Comparison of ENCODE assay signal across 8 mouse cellular contexts in genomic region chr3:146812041-146812878, GRCm38 (mm10). TPM values are rescaled to one million over a fixed set of nuclear protein-coding genes. Genes with fewer than 3 reads are reported as not detected.
DNase-seq lines count a peak whose midpoint lies in the region; ATAC-seq and TF ChIP-seq lines count a peak whose summit lies in the region.

No protein-coding gene starts in this region.

- DNase-seq in spleen, adult 2 months (ENCODE audit: low read depth in 1 of 2, low spot score in 2 of 2): no peak
- DNase-seq in spleen, postnatal 4 days (ENCODE audit: low spot score in 2 of 2): no peak
- DNase-seq in adrenal gland, postnatal 36 days: peak; percentile 72 to 79
- DNase-seq in forebrain, embryonic 14.5 days (ENCODE audit: low spot score): no peak
- DNase-seq in thymus, adult 18-20 months: no peak

- 2% methylated on average over 59 of the region's 60 CpGs for WGBS in spleen, adult 2 months
- under 1% methylated on average over 44 of the region's 60 CpGs for WGBS in forebrain, embryonic 14.5 days
- under 1% methylated on average over 60 of the region's 60 CpGs for WGBS in kidney, embryonic 15.5 days
- under 1% methylated on average over 55 of the region's 60 CpGs for WGBS in stomach, embryonic 15.5 days

- no peak for TF ChIP-seq POLR2A in spleen, adult 2 months (IDR thresholded peaks at IDR 0.05; ENCODE audit: low read depth, low read length)

- H3K9me3 ChIP-seq in forebrain, embryonic 14.5 days (replicated peaks; ENCODE audit: control insufficient read depth, low read length): no peaks in the 10 kb centered on the region
- no peaks in the 10 kb centered on the region for H3K9me3 ChIP-seq in kidney, embryonic 15.5 days (replicated peaks)
- no peaks in the 10 kb centered on the region for H3K9me3 ChIP-seq in stomach, embryonic 15.5 days

- H3K36me3 ChIP-seq in spleen, adult 2 months (ENCODE audit: control insufficient read depth, insufficient read depth, low read length): no peaks in the 10 kb centered on the region
- peaks cover 6% of the 10 kb centered on the region; the same call in 1 of the 2 replicates for H3K36me3 ChIP-seq in forebrain, embryonic 14.5 days (ENCODE audit: control insufficient read depth, insufficient read depth, low read length)
- no peaks in the 10 kb centered on the region for H3K36me3 ChIP-seq in kidney, embryonic 15.5 days
- H3K36me3 ChIP-seq in stomach, embryonic 15.5 days: no peaks in the 10 kb centered on the region

- no peaks in the 10 kb centered on the region; the same call in 1 of the 2 replicates for H3K4me1 ChIP-seq in spleen, adult 2 months (ENCODE audit: control insufficient read depth, insufficient read depth, insufficient read length)
- peaks cover 6% of the 10 kb centered on the region for H3K4me1 ChIP-seq in forebrain, embryonic 14.5 days (ENCODE audit: control insufficient read depth, insufficient read depth, low read length)
- peaks cover 13% of the 10 kb centered on the region; the same call in 1 of the 2 replicates for H3K4me1 ChIP-seq in kidney, embryonic 15.5 days
- H3K4me1 ChIP-seq in stomach, embryonic 15.5 days: peaks cover 2% of the 10 kb centered on the region; the same call in 1 of the 2 replicates

- H3K9ac ChIP-seq in forebrain, embryonic 14.5 days (ENCODE audit: low read length): peak overlapping the region; percentile 85
- H3K9ac ChIP-seq in kidney, embryonic 15.5 days: peak overlapping the region; percentile 92
- peak overlapping the region; percentile 93 for H3K9ac ChIP-seq in stomach, embryonic 15.5 days

- peak overlapping the region; percentile 35; the same call in 1 of the 2 replicates for H3K27ac ChIP-seq in spleen, adult 2 months (ENCODE audit: insufficient read depth, low read length)
- H3K27ac ChIP-seq in forebrain, embryonic 14.5 days (ENCODE audit: low read depth, low read length): peak overlapping the region; percentile 79
- H3K27ac ChIP-seq in kidney, embryonic 15.5 days: peak overlapping the region; percentile 96
- H3K27ac ChIP-seq in stomach, embryonic 15.5 days: peak overlapping the region; percentile 94

- H3K4me2 ChIP-seq in forebrain, embryonic 14.5 days (ENCODE audit: low read length): peak overlapping the region; percentile 86
- H3K4me2 ChIP-seq in kidney, embryonic 15.5 days: peak overlapping the region; percentile 87
- H3K4me2 ChIP-seq in stomach, embryonic 15.5 days: peak overlapping the region; percentile 75

- H3K4me3 ChIP-seq in spleen, adult 2 months (ENCODE audit: extremely low read depth, insufficient read depth, insufficient read length): peak overlapping the region; percentile 94
- peak overlapping the region; percentile 98 for H3K4me3 ChIP-seq in forebrain, embryonic 14.5 days (ENCODE audit: low read depth, low read length)
- peak overlapping the region; percentile 86 for H3K4me3 ChIP-seq in kidney, embryonic 15.5 days (replicated peaks)
- H3K4me3 ChIP-seq in stomach, embryonic 15.5 days (replicated peaks): peak overlapping the region; percentile 88

- TF ChIP-seq CTCF in spleen, adult 2 months (IDR thresholded peaks at IDR 0.05; ENCODE audit: extremely low read depth, insufficient read depth, insufficient read length, insufficient replicate concordance): no peak

- ATAC-seq in forebrain, embryonic 14.5 days: peak; percentile 71
- ATAC-seq in kidney, embryonic 15.5 days (replicated peaks; ENCODE audit: low FRiP score): peak; percentile 85
- peak; percentile 39 for ATAC-seq in megakaryocyte, adult 5-6 weeks (ENCODE audit: poor library complexity, severe bottlenecking)
- ATAC-seq in stomach, embryonic 15.5 days (ENCODE audit: insufficient read depth, low FRiP score, low read depth): peak; percentile 48

- no peaks in the 10 kb centered on the region for H3K27me3 ChIP-seq in spleen, adult 2 months (ENCODE audit: control insufficient read depth, insufficient read depth, low read length)
- no peaks in the 10 kb centered on the region for H3K27me3 ChIP-seq in forebrain, embryonic 14.5 days (replicated peaks; ENCODE audit: control insufficient read depth, insufficient read depth, low read length)
- no peaks in the 10 kb centered on the region for H3K27me3 ChIP-seq in kidney, embryonic 15.5 days
- H3K27me3 ChIP-seq in stomach, embryonic 15.5 days (replicated peaks): no peaks in the 10 kb centered on the region

RNA-seq across cellular contexts. Expression of gene Prkacb, which starts 0.5 kb away (rescaled TPM):
- 21.8 and 24.3 TPM in 2 replicates for polyA plus RNA-seq in spleen, adult 2 months (2012; rRNA removed)
- 100 to 1,000 TPM; 109 to 117 TPM for total RNA-seq in adrenal gland, postnatal 36 days (2021)
- 115 and 159 TPM in 2 replicates for polyA plus RNA-seq in forebrain, embryonic 14.5 days (2014; fragmentation: Nextera tagmentation; extraction: Ambion mirVana)
- polyA plus RNA-seq in kidney, embryonic 15.5 days (2015; fragmentation: Nextera tagmentation; extraction: Ambion mirVana): 60.9 and 62.5 TPM in 2 replicates
- 47.3 and 50.7 TPM in 2 replicates for total RNA-seq in megakaryocyte, adult 5-6 weeks (2015)
- 58.2 and 59.8 TPM in 2 replicates for total RNA-seq in megakaryocyte, adult 5-6 weeks (2017)
- polyA plus RNA-seq in stomach, embryonic 15.5 days (2015; fragmentation: Nextera tagmentation; extraction: Ambion mirVana): 51.5 and 56.8 TPM in 2 replicates

RNA-seq across cellular contexts. Expression of gene Ttll7, which starts 39.9 kb away (rescaled TPM):
- 0.37 and 0.38 TPM in 2 replicates for polyA plus RNA-seq in spleen, adult 2 months (2012; rRNA removed)
- total RNA-seq in adrenal gland, postnatal 36 days (2021): 1 to 10 TPM; 6.2 to 9.2 TPM
- polyA plus RNA-seq in forebrain, embryonic 14.5 days (2014; fragmentation: Nextera tagmentation; extraction: Ambion mirVana): 6.5 and 7.2 TPM in 2 replicates
- 1.5 and 1.8 TPM in 2 replicates for polyA plus RNA-seq in kidney, embryonic 15.5 days (2015; fragmentation: Nextera tagmentation; extraction: Ambion mirVana)
- not detected in 2 replicates for total RNA-seq in megakaryocyte, adult 5-6 weeks (2015)
- total RNA-seq in megakaryocyte, adult 5-6 weeks (2017): 0.15 TPM in 1 of 2 replicates, not detected in the other
- polyA plus RNA-seq in stomach, embryonic 15.5 days (2015; fragmentation: Nextera tagmentation; extraction: Ambion mirVana): 2.6 and 2.9 TPM in 2 replicates

Comparison
In these comparisons a context has a peak if more than half of its experiments do, and no peak if none do; other contexts are left out.
1. DNase-seq: peak in adrenal gland, postnatal 36 days (2 of 2); none in spleen, adult 2 months (0 of 2), spleen, postnatal 4 days (0 of 2), forebrain, embryonic 14.5 days (single experiment) and thymus, adult 18-20 months (0 of 2).
2. H3K27ac ChIP-seq: peak in every context shown above with its lines; median percentile 96 in kidney, embryonic 15.5 days; 94 in stomach, embryonic 15.5 days; 79 in forebrain, embryonic 14.5 days; 35 in spleen, adult 2 months.
3. Peak in every context shown above with its lines, with median percentiles within 50 percentile points of each other: H3K4me3 ChIP-seq, ATAC-seq, H3K4me2 ChIP-seq and H3K9ac ChIP-seq.